Mouse (Mus musculus): Measurements from ENCODE around the gene Nacc1.

Gene Nacc1

GRCm38 (mm10) chr8:84663483-84664327 lies 24.0 kb downstream of the Nacc1 start:
- peak; percentile 95 to 98 for DNase-seq (ENCODE audit: low spot score in 2 of 2)

GRCm38 (mm10) chr8:84662581-84663065 lies 25.0 kb downstream of the Nacc1 start, which contains the start of gene Ier2:
Gene Ier2 (minus strand): TSS chr8:84662852.
- DNase-seq (ENCODE audit: low spot score in 2 of 2), result peak; percentile 94

GRCm38 (mm10) chr8:84661961-84662571 lies 25.6 kb downstream of the Nacc1 start:
- no peak for DNase-seq (ENCODE audit: low spot score in 2 of 2)

- peak in 1 of 2 experiments; percentile 51 for DNase-seq (ENCODE audit: low spot score in 2 of 2)
Measured at GRCm38 (mm10) chr8:84661458-84661871, 26.2 kb downstream of the Nacc1 start.

- no peak for DNase-seq (ENCODE audit: low spot score in 2 of 2)
Measured at GRCm38 (mm10) chr8:84660819-84661457, 26.7 kb downstream of the Nacc1 start.

GRCm38 (mm10) chr8:84659936-84660818 lies 27.5 kb downstream of the Nacc1 start:
- DNase-seq (ENCODE audit: low spot score in 2 of 2), result no peak

DNA sequence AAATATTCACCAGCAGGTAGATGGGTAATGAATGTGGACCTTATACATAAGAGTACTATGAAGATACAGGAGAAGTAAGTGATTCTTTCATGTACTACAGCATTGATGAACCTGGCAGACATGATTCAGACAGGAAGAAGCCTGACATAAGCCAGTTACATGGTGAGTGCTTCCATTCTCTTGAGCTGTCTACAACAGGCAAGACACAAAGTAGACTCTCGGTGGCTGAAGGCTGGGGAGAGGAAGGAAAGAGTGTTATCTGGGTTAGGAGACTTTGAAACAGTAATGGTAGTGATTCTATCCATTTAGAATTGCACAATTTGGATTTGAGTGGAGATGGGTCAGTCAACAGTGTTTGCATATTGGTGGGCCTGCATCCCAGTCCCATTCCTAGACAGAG lies 28.7 kb downstream of the Nacc1 start:
- no peak for DNase-seq (ENCODE audit: low spot score in 2 of 2)

DNA sequence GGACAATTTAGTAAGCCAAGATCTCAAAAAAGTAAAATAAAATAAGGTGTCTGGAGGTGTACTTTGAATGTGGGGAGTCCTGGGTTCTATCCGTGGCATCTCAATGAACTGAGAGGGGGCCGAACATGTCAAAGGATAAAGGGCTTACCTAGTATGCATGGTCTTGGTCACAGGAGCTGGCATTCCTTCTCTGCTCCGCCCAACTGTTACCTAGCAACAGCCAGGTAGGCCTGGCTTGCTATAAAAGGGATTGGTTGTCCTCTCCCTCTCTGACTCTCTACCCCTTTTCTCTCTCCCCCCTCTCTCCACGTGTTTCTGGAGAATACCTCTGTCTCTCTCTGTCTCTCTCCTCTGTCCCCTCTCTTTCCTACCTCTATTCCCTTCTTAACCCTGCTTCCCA lies 30.0 kb downstream of the Nacc1 start:
- DNase-seq (ENCODE audit: low spot score in 2 of 2), result no peak

GRCm38 (mm10) chr8:84657203-84657602 lies 30.5 kb downstream of the Nacc1 start:
- DNase-seq (ENCODE audit: low spot score in 2 of 2), result no peak

DNA sequence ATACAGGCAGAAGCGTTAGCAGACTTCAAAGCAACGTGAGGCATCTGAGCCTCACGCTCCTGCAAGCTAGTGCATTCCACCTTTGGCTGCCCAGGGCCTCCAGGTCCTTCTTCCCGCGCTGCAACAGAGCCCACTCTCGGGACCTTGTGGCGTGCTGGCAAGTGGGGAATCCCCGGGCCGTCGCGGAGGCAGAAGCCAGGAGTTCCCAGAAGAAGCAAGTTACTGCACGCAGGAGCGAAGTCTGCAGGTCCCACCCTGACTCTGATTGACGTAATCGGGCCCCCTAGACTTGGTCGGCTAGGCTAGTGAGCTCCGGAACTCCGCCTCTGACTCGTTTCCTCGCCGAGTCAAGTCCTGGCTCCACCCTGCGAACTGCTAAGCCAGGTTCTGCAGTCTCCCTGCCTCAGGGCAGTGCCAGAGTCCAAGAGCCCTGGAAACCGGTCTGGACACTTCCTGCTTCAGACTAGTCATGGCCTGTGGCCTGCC lies 31.0 kb downstream of the Nacc1 start:
- DNase-seq (ENCODE audit: low spot score in 2 of 2), result no peak

- no peak for DNase-seq (ENCODE audit: low spot score in 2 of 2)
Measured at GRCm38 (mm10) chr8:84656191-84656525, 31.5 kb downstream of the Nacc1 start.

DNA sequence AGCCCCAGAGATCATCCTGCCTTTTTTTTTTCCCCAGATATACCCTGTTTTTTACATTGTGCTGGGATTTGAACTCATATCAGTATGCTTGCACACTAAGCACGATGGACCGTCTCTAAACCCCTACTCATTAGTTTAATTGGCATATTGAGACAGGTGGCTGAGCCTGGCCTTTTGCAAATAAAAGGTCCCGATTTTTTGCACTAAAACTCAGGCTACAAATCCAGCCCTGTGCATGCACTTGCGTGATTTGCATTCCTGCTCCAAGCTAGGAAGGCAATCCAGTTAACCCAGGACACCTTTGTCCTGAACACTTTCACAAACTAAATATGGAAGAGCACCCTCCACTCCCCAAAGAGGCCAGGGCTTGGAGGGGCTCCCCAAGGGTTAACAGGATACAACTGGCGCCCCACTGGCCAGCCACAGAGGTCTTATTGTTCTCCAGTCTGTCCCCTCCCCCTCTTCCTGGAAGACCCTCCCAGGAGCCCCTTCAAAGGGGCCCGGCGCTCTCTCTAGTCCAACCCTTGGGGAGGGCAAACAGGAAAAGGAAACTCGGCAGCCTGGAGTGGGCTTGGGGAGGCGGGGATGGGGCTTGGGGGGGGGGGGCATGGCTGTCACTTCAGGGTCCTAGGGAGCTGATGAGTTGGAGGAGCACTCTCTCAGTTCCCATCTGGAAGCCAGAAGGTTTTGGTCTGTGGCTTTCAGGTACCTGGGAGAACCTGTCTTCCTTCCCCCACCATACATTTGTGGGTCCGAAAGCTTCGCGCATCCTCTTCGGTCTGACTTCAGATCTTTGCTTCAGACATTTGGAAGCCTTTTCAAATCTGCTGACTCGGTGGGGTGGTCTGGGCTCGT lies 32.1 kb downstream of the Nacc1 start:
- no peak for DNase-seq (ENCODE audit: low spot score in 2 of 2)

DNA sequence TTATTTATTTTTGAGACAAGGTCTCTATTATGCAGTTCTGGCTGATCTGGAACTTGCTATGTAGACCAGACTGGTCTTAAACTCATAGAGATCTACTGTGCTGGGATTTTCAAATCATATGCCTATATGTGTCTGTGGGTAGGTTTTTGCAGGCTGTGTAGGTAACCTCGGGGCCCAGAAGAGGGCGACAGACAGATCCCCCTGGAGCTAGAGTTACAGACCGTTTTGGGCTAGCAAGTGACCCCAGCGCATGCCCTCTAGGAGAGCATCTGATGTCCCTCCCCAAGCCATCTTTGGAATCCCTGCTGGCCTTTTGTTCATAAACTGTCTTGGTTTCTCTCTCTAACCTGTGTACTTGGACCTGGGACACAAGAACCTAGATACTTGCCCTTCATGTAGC lies 33.1 kb downstream of the Nacc1 start:
- DNase-seq (ENCODE audit: low spot score in 2 of 2), result no peak

DNA sequence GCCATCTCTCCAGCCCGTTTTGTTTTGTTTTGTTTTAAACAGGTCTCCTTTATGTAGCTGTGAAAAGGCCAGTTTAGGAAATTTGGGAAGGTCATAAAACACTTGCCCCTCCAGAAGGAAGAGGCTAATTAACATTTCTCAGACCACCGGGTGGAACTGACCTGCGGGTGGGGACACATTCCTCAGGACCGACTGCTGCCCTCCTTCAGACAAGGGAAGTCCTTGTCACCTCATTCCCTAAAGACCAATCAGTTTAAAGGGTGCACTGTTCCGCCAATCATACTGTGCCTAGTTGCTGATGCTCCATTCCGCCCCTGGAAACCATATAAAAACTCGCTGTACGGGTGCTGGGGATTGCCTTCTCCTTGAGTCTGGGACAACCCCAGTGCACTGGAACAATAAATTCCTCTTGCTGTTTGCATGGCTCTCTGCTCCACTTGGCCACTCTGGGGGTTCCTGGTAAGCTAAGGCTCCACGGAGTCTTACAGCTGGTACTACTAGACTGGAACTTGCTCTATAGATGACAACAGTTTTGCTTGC lies 34.5 kb downstream of the Nacc1 start:
- DNase-seq (ENCODE audit: low spot score in 2 of 2), result no peak

- DNase-seq (ENCODE audit: low spot score in 2 of 2), result no peak
Measured at GRCm38 (mm10) chr8:84650213-84650612, 37.4 kb downstream of the Nacc1 start.

- DNase-seq (ENCODE audit: low spot score in 2 of 2), result no peak
Measured at GRCm38 (mm10) chr8:84647461-84647901, 40.2 kb downstream of the Nacc1 start.

DNA sequence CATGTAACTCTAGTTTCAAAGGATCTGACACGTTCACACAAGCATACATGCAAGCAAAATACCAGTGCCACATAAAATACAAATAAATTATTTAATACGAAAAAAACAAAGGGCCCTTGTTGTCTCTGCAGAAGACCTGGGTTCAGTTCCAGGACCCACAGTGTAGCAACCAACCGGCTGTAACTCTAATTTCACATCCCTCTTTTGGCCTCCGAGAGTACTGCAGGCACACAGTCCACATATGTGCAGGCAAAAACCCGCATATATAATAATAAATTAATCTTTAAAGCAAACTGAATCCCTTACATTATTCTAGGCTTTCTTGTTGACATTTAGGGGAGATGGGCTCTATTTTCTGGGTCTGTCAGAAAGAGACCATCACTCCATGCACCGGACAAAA lies 40.9 kb downstream of the Nacc1 start:
- DNase-seq (ENCODE audit: low spot score in 2 of 2), result no peak

- no peak for DNase-seq (ENCODE audit: low spot score in 2 of 2)
Measured at GRCm38 (mm10) chr8:84643019-84643418, 44.6 kb downstream of the Nacc1 start.

DNA sequence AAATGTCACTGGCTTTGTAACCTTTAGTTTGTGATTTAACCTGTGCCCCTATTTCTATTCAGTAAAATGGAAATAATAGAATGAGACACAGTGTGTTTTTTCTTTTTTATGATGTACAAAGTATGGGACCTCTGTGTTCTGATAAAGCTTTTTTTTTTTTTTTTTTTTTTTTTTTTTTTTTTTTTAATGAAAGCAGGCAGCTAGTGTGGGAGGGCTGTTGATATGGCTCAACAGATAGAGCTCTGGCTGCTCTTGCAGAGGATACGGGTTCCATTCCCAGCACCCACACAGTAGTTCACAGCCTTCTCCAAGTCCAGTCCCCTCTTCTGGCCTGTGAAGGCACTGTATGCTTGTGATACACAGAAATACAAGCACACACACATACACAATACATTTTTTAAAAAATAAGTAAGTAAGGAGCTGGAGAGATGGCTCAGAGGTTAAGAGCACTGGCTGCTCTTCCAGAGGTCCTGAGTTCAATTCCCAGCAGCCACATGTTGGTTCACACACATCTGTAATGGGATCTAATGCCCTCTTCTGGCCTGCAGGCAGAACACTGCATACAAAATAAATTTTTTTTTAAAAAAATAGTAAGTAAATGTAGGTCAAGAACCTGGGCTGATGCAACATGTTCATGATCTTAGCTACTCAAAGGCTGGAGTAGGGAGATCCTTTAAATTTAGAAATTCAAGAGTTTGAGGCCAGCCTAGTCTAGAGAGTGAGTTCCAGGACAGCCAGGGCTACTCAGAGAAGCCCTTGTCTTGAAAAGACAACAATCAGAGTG lies 45.9 kb downstream of the Nacc1 start:
- no peak for DNase-seq (ENCODE audit: low spot score in 2 of 2)

Data from right cerebral cortex, adult 2 months (tissue).